Mouse (Mus musculus): ENCODE measurements around the gene Mrpl57.

The Mrpl57 gene

GRCm38 (mm10) chr14:57861987-57862412 lies 36.0 kb downstream of the Mrpl57 start:
- no peak for DNase-seq

- DNase-seq = no peak
Measured at GRCm38 (mm10) chr14:57863129-57863528, 37.1 kb downstream of the Mrpl57 start.

DNA sequence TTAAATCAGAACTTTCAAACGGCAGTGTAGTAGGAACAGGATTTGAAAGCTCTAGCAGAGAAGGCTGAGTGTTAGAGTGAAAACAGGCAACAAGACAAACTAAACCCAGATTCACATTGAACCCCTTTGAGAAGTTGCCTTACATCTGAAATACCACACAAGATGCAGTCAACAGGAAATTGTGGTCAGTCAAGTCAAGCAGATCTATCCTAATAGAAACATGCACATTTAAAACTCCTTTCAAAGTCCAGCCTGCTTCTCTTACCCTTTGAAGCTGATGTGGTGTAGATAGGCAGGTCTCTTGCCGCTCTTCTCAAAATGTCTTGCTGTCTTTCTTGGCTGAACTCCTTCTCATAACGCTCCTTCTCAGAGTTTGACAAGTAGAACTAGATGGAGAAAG lies 39.2 kb downstream of the Mrpl57 start:
- DNase-seq = no peak

DNA sequence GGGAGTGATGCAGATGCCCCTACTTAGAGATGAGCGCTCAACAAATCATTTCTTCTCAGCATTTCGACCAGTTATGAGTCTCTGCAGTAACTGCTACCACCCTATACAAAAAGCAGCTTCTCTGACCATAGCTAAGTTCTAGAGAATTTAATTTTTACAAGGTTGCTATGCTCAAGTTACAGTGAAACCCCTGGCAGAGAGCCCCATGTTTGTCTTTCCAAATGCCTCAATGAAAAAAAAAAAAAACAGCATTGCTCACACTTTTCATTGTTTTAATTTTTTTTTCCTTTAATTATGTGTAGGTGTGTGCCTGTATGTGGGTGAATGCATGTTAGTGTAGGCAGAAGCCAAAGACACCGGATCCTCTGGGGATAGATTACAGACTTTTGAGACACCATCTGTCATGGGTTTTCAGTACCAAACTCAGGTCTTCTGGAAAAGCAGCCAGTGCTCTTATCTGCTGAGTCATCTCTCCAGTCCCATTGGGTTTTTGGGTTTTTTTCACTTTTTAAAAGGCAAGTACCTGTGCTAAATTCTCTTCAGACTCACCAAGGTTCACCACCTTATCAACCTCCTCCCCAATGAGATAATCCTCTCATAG lies 40.7 kb downstream of the Mrpl57 start:
- no peak for DNase-seq

DNA sequence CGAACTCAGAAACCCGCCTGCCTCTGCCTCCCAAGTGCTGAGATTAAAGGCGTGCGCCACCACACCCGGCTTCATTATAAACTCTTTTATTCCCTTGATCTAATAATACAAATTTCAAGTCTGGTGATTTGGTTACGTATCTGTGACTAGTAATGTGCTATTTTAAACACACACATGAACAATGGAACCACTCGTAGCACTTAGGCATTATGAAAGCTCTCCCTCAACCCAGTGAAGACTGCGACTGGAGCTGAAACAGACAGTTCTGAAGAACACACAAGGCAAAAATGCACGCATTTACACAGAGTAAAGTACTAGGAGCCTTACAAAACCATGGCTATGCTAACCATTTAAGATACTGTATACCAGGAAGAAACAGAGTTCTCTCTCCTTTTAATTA lies 51.9 kb downstream of the Mrpl57 start:
- DNase-seq = no peak

Data from embryo, embryonic 11 days (tissue).